Mouse (Mus musculus): ENCODE results near the gene Pdxdc1. TPM values are rescaled to one million over a fixed set of nuclear protein-coding genes. Genes with fewer than 3 reads are reported as not detected.

Gene Pdxdc1
- polyA plus RNA-seq (2014; fragmentation: Nextera tagmentation; extraction: Ambion mirVana) = 66.1 and 87.0 TPM in 2 replicates

- H3K27ac ChIP-seq (ENCODE audit: low read depth, low read length) = peak within 1 kb of the TSS; percentile 83
- H3K4me3 ChIP-seq (ENCODE audit: low read depth, low read length) = peak within 1 kb of the TSS; percentile 93
- H3K27me3 ChIP-seq (ENCODE audit: control insufficient read depth, insufficient read depth, low read length) = no peaks in the 10 kb centered on the region
- H3K36me3 ChIP-seq (ENCODE audit: control insufficient read depth, insufficient read depth, low read length) = no peaks in the 10 kb centered on the region
- H3K9me3 ChIP-seq (ENCODE audit: control insufficient read depth, low read length) = no peaks in the 10 kb centered on the region
- under 1% methylated on average over 47 of the region's 57 CpGs for WGBS
- ATAC-seq (ENCODE audit: low read depth) = peak; percentile 97
- peaks cover 9% of the 10 kb centered on the region; the same call in 1 of the 2 replicates for H3K4me1 ChIP-seq (ENCODE audit: control insufficient read depth, insufficient read depth, low read length)
- H3K9ac ChIP-seq (replicated peaks; ENCODE audit: low read depth, low read length) = peak within 1 kb of the TSS; percentile 69
- peak within 1 kb of the TSS; percentile 75 for H3K4me2 ChIP-seq (ENCODE audit: low read depth, low read length)
Measured at GRCm38 (mm10) chr16:13902888-13903483, at the start of gene Pdxdc1, which contains the start of gene Mpv17l. Gene Pdxdc1 (minus strand): TSS chr16:13903131. Gene Mpv17l (plus strand): TSS chr16:13903161.

- no peak for ATAC-seq (ENCODE audit: low read depth)
- no peak overlapping the region for H3K4me2 ChIP-seq (ENCODE audit: low read depth, low read length)
- no peaks in the 10 kb centered on the region for H3K36me3 ChIP-seq (ENCODE audit: control insufficient read depth, insufficient read depth, low read length)
- H3K4me3 ChIP-seq (ENCODE audit: low read depth, low read length) = no peak overlapping the region
- no peaks in the 10 kb centered on the region for H3K27me3 ChIP-seq (ENCODE audit: control insufficient read depth, insufficient read depth, low read length)
- 78% methylated on average over 3 of the region's 3 CpGs for WGBS
- no peaks in the 10 kb centered on the region for H3K4me1 ChIP-seq (ENCODE audit: control insufficient read depth, insufficient read depth, low read length)
- H3K9ac ChIP-seq (replicated peaks; ENCODE audit: low read depth, low read length) = no peak overlapping the region
- no peaks in the 10 kb centered on the region for H3K9me3 ChIP-seq (ENCODE audit: control insufficient read depth, low read length)
- H3K27ac ChIP-seq (ENCODE audit: low read depth, low read length) = no peak overlapping the region
Measured at GRCm38 (mm10) chr16:13951245-13951644, 48.3 kb upstream of the Pdxdc1 start.

GRCm38 (mm10) chr16:13946306-13946705, 43.4 kb upstream of the Pdxdc1 start:
- H3K9ac ChIP-seq (replicated peaks; ENCODE audit: low read depth, low read length) = no peak overlapping the region

GRCm38 (mm10) chr16:13945153-13945552, 42.2 kb upstream of the Pdxdc1 start:
- Histone ChIP-seq H3K4me1 (ENCODE audit: control insufficient read depth, insufficient read depth, low read length) (no peaks in the 10 kb centered on the region), H3K9me3 (ENCODE audit: control insufficient read depth, low read length) (no peaks in the 10 kb centered on the region), H3K36me3 (ENCODE audit: control insufficient read depth, insufficient read depth, low read length) (no peaks in the 10 kb centered on the region), H3K4me2 (ENCODE audit: low read depth, low read length) (no peak overlapping the region), H3K9ac (replicated peaks; ENCODE audit: low read depth, low read length) (no peak overlapping the region), H3K4me3 (ENCODE audit: low read depth, low read length) (no peak overlapping the region), H3K27me3 (ENCODE audit: control insufficient read depth, insufficient read depth, low read length) (0 out of 2 replicates have a peak, but pooled peaks cover 3% of the 10 kb centered on the region), H3K27ac (ENCODE audit: low read depth, low read length) (no peak overlapping the region)
- ATAC-seq (ENCODE audit: low read depth) = no peak
- 88% methylated on average over 4 of the region's 4 CpGs for WGBS

More at GRCm38 (mm10) chr16:13946306-13946705, 43.4 kb upstream of the Pdxdc1 start:
- H3K9me3 ChIP-seq (ENCODE audit: control insufficient read depth, low read length) = no peaks in the 10 kb centered on the region
- WGBS = 85% methylated on average over 1 of the region's 1 CpGs
- no peaks in the 10 kb centered on the region for H3K36me3 ChIP-seq (ENCODE audit: control insufficient read depth, insufficient read depth, low read length)
- no peak for ATAC-seq (ENCODE audit: low read depth)
- H3K4me2 ChIP-seq (ENCODE audit: low read depth, low read length) = no peak overlapping the region
- H3K4me1 ChIP-seq (ENCODE audit: control insufficient read depth, insufficient read depth, low read length) = no peaks in the 10 kb centered on the region
- 0 out of 2 replicates have a peak, but pooled peaks cover under 1% of the 10 kb centered on the region for H3K27me3 ChIP-seq (ENCODE audit: control insufficient read depth, insufficient read depth, low read length)
- no peak overlapping the region for H3K4me3 ChIP-seq (ENCODE audit: low read depth, low read length)
- H3K27ac ChIP-seq (ENCODE audit: low read depth, low read length) = no peak overlapping the region

DNA sequence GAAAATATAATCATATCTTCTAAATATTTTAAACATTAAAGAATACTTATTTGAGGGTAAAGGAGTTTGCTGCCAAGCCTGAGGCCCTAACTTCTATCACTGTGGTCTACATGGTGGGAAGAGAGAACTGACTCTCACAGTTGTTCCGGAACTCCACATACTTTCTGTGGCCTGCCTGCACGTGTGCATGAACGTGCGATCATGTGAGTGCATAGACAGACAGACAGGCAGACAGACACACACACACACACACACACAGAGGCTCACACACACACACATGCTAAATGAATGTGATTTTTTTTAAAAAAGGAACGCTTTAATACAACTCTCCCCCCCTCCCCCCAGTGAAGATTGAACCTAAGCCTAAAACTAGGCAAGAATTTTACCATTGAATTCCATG, 41.8 kb upstream of the Pdxdc1 start:
- ATAC-seq (ENCODE audit: low read depth) = no peak
- Histone ChIP-seq H3K4me3 (ENCODE audit: low read depth, low read length) (no peak overlapping the region), H3K36me3 (ENCODE audit: control insufficient read depth, insufficient read depth, low read length) (no peaks in the 10 kb centered on the region), H3K27ac (ENCODE audit: low read depth, low read length) (no peak overlapping the region), H3K9ac (replicated peaks; ENCODE audit: low read depth, low read length) (no peak overlapping the region), H3K4me1 (ENCODE audit: control insufficient read depth, insufficient read depth, low read length) (no peaks in the 10 kb centered on the region), H3K9me3 (ENCODE audit: control insufficient read depth, low read length) (no peaks in the 10 kb centered on the region), H3K4me2 (ENCODE audit: low read depth, low read length) (no peak overlapping the region), H3K27me3 (ENCODE audit: control insufficient read depth, insufficient read depth, low read length) (0 out of 2 replicates have a peak, but pooled peaks cover 3% of the 10 kb centered on the region)
- 88% methylated on average over 5 of the region's 5 CpGs for WGBS

DNA sequence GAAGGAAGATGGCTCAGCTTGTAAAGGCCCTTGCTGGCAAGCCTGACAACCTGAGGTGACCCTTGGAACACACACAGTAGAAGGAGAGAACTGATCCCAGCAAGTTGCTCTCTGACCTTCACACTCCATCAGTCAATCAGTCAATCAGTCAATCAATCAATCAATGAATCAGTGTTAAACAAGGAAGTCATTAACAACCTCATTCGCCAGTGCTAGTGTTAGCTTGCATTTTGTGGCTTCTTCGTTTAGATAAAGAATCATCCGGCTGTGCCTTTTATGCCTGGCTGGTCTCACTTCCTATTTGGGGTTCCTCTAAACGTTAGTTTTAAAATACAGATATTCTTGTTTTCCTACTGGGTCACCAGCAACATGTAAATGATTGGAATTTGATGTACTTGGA, 41.2 kb upstream of the Pdxdc1 start:
- H3K4me1 ChIP-seq (ENCODE audit: control insufficient read depth, insufficient read depth, low read length) = no peaks in the 10 kb centered on the region
- no peak overlapping the region for H3K4me3 ChIP-seq (ENCODE audit: low read depth, low read length)
- 63% methylated on average over 4 of the region's 4 CpGs for WGBS
- H3K4me2 ChIP-seq (ENCODE audit: low read depth, low read length) = no peak overlapping the region
- H3K9ac ChIP-seq (replicated peaks; ENCODE audit: low read depth, low read length) = no peak overlapping the region
- 0 out of 2 replicates have a peak, but pooled peaks cover 3% of the 10 kb centered on the region for H3K27me3 ChIP-seq (ENCODE audit: control insufficient read depth, insufficient read depth, low read length)
- no peak overlapping the region for H3K27ac ChIP-seq (ENCODE audit: low read depth, low read length)
- H3K9me3 ChIP-seq (ENCODE audit: control insufficient read depth, low read length) = no peaks in the 10 kb centered on the region
- ATAC-seq (ENCODE audit: low read depth) = no peak
- no peaks in the 10 kb centered on the region for H3K36me3 ChIP-seq (ENCODE audit: control insufficient read depth, insufficient read depth, low read length)

DNA sequence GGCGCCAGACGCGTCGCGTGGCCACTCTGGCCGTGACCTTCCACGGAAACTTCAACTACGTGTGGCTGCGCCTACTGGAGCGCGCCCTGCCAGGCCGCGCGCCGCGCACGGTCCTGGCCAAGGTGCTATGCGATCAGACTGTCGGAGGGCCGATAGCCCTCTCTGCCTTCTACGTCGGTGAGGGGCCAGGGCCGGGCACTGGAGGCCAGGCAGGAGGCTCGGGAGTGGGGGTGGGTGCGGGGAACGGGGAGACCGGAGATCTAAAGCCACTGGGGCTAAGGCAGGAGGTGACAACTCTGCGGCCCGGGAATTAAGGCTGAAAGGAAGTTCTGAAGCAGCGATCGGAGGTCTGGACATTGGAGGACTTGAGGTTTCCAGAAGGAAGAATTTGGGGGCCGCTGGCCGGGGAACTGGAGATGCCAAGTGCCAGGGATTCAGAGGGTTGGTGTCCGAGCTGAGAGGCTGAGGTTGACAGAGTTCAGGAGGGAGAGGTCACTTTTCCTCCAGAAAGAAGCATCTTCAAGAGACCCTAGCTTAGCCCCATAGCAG, 38.0 kb upstream of the Pdxdc1 start:
- H3K4me2 ChIP-seq (ENCODE audit: low read depth, low read length) = peak overlapping the region; percentile 97
- H3K27me3 ChIP-seq (ENCODE audit: control insufficient read depth, insufficient read depth, low read length) = 0 out of 2 replicates have a peak, but pooled peaks cover 3% of the 10 kb centered on the region
- H3K4me1 ChIP-seq (ENCODE audit: control insufficient read depth, insufficient read depth, low read length) = no peaks in the 10 kb centered on the region
- 4% methylated on average over 26 of the region's 34 CpGs for WGBS
- peak overlapping the region; percentile 74 for H3K9ac ChIP-seq (replicated peaks; ENCODE audit: low read depth, low read length)
- no peaks in the 10 kb centered on the region for H3K36me3 ChIP-seq (ENCODE audit: control insufficient read depth, insufficient read depth, low read length)
- H3K4me3 ChIP-seq (ENCODE audit: low read depth, low read length) = peak overlapping the region; percentile 61
- 0 out of 2 replicates have a peak overlapping the region, but pooled peaks have one; percentile 10 for H3K27ac ChIP-seq (ENCODE audit: low read depth, low read length)
- ATAC-seq (ENCODE audit: low read depth) = peak; percentile 88
- H3K9me3 ChIP-seq (ENCODE audit: control insufficient read depth, low read length) = no peaks in the 10 kb centered on the region

DNA sequence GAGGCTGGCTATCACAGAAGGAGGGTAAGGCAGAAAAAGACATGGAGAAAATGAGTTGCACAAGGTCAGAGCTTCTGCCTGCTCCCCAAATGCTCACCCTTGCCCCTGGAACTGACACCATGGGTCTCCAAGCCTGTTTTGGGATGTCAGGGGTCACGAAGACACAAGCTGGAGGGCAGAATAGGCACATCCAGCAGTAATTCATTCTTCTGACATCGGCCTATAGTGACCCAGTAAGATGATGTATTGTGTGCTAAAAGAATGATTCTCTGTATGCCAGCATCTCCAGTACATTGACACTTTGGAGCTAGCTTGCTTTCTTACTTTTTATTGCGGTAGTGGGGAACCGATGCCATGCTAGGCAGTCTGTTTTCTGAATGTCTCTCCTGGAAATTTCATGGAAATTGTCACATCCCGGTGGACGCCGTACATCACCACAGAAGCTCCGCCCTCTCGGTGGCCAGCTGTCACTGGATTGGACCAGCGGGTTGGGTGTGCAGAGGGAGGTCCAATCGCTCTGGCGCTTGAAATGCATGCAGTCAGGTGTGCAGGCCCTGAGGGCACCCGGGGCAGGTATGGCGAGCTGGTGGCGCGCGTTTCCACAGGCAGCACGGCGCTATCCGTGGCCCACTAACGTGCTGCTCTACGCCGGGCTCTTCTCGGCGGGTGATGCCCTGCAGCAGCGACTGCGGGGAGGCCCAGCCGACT, 37.4 kb upstream of the Pdxdc1 start:
- no peaks in the 10 kb centered on the region for H3K4me1 ChIP-seq (ENCODE audit: control insufficient read depth, insufficient read depth, low read length)
- peak overlapping the region; percentile 74 for H3K9ac ChIP-seq (replicated peaks; ENCODE audit: low read depth, low read length)
- peak overlapping the region; percentile 97 for H3K4me2 ChIP-seq (ENCODE audit: low read depth, low read length)
- no peaks in the 10 kb centered on the region for H3K9me3 ChIP-seq (ENCODE audit: control insufficient read depth, low read length)
- ATAC-seq (ENCODE audit: low read depth) = peak; percentile 100
- peak overlapping the region; percentile 61 for H3K4me3 ChIP-seq (ENCODE audit: low read depth, low read length)
- H3K27ac ChIP-seq (ENCODE audit: low read depth, low read length) = 0 out of 2 replicates have a peak overlapping the region, but pooled peaks have one; percentile 10
- H3K36me3 ChIP-seq (ENCODE audit: control insufficient read depth, insufficient read depth, low read length) = no peaks in the 10 kb centered on the region
- H3K27me3 ChIP-seq (ENCODE audit: control insufficient read depth, insufficient read depth, low read length) = 0 out of 2 replicates have a peak, but pooled peaks cover 3% of the 10 kb centered on the region
- 3% methylated on average over 28 of the region's 28 CpGs for WGBS

All from neural tube, embryonic 14.5 days (tissue).